Mouse (Mus musculus) natural killer cell, adult 2 months (primary cell): Measurements from ENCODE around the gene Cela3a.
"Not testable (repeated sequence)": the region's sequence is repeated elsewhere in the genome, so short reads cannot be mapped to it uniquely, and the experiment has no call there.

Experiments used
- DNase-seq, 2 experiments: peaks; one replicate each; pipeline ENCODE4 v3.0.0; 2022; ENCODE audit warnings: low spot score in 2 of 2

The Cela3a gene

DNA sequence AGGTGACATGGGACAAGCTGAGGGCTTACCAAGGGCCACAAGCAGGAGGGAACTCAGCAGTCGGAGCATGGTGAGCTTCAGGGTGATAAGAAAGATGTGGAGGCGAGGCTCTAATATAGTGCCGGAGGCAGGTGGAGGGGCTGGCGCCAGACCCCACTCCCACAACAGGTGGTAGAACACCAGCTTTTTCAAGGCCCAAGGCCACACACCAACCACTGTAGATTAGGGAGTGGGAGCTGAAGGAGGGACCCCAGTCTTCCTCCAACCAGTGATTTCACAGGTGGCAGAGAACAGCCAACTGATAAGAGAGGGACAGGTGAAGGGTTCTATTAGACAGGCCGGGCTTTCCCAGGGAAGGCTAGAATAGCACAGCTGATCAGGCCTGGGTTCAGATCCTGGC is at the start of gene Cela3a:
Gene Cela3a, minus strand, starts transcription at position 101 of the 400 bp plus-strand sequence.
- DNase-seq, result no peak

DNA sequence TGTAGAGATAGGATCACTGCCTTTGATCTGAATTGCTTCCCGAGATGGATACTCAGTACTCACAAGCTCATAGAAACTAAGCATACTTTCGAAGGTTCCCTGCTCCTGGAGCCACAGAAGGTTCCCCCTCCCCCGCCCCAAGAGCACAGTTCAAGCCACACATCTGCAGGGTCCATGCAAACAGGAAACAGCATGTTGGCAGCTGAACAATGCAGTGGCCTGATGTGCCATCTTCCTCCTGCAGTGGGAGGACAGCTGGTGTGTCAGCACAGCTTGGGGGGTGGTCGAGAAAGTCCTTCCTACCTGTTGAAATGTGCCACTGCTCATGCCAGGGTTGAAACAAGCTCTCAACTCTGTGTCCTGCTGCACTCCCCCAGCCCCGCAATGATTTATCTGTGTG is 49.3 kb upstream of the Cela3a start:
- DNase-seq, result no peak

DNA sequence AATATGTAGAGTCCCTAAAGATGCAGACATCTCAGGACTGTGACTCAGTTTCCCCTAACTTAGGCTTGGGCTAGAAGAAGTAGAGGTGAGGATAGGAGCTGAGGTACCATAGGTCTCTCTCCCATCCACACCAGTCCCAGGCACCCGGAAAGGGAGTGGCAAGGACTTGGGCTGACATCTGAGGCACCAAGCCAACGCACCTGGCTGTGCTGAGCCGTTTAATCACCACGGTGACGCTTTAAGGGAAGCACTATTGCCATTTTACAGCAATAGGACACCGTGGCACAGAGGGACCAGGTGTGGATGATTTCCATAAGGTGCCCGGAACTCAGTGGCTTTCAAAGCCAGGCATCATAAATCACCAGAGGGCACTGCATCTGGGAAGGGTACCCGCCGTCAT is 48.7 kb upstream of the Cela3a start:
- no peak for DNase-seq

DNA sequence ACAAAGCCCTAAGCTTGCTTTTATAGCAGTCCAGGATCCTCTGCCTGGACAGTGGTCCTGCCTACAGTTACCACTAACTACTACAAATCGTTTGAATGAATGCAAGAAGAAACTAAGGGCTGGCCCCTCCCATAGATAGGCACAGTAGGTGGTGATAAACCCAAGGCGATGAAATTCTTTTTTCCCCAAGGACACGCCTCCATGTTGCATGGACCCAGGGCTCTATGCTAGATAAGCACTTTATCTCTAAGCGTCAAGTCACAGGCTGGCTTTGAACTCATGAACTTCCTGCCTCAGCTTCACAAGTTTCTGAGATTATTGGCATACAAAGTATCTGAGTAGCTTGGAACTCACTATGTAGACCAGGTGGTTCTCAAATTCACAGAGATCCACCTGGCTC is 47.7 kb upstream of the Cela3a start:
- DNase-seq, result no peak

DNA sequence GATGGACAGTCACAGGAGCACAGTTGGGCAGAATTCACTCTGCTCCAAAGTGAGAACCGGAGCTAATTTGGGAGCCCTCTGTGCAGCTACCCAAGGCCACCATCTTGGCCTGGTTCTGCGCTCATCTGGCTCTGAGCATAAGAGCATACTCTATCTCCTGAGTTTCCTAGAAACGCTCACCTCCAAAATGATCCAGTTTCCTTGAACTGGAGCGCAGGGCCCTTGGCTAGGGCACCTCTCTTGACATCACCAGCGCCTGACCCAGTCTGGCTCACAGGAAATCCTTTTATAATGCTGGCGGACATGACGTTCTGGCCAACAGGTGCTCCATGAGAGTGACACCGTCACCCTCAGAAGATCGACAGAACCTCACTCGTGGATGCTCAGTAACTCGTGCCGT is 47.0 kb upstream of the Cela3a start:
- no peak for DNase-seq

DNA sequence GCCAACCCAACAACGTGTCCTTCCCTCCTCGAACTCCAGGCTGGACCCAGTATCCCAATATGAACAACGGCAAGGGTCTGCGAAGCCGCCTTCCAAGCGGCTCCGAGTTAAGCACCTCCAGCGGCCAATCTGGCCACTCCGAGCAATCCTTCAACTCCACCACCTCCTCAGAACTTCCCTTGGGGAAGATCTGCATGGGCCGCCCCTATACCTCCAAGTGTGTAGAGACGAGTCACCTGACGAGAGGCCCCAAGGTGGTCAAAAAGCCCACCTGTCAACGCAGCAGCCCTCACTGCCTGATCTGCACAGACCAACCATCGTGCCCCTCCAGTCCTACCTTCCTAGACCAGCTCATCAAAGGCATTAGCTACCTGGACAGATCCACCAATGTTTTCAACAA is 45.0 kb upstream of the Cela3a start:
- no peak for DNase-seq

DNA sequence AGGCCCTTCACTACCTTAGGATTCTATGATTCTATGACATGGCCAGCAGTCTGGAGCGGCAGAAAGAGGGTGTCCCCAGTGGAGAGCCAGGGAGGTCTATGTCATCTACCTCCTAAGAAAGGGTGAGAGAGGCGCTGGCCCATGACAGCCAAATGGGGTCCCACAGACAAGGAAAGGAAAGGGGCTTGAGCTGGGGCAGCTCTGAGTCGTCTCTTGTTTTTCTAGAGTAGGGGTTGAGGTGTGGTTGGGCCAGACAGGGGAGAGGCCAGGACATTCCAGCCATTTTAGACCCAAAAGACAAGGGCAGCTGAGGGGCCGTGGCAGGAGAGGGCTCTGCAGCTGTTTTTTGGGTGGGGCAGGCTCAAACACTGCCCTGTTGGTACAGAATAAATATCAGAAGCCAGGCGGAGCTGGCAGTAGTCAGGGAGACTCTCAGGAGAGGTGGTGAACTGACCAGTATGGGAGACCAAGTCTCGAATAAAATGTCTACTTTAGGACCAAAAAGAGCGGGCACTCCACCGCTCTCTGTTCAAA is 43.7 kb upstream of the Cela3a start, which contains the start of gene 1700013G24Rik:
Gene 1700013G24Rik, plus strand, starts transcription at position 51 of the 534 bp plus-strand sequence.
- no peak for DNase-seq

DNA sequence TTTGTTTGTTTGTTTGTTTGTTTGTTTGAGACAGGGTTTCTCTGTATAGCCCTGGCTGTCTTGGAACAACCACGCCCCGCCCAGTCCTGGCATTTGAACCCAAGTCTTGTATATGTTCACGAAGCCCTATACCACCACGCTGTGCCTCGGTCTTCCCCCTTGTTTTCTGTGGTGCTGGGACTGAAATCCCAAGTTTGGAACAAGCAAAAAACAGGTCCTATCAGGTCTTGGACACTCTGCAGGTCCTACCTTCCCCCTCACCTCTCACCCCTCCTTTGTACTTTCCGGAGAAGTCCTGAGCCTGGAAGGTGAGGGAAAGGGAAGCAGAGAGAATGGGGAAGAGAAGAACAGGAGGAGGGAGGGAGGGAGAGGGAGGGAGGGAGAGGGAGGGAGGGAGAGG is 42.6 kb upstream of the Cela3a start:
- no peak for DNase-seq

DNA sequence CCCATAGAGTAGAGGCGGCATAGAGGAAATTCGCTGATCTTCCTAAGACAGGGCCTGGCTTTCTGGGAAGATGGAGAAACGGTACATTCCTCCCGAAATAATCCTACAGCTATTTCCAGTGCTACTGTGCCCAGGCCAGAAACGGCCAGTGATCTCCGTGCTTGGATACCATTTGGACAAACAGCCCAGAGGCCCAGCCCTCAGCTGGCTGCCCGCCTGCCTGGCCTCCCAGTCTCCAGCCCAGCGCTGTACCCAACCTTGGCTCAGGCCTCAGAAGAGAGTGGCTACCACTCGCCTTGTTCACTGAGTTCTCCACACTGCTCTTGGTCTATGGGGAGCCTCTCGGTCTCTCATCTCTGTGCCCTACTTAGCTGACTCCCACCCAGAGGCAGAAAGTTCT is 40.1 kb upstream of the Cela3a start:
- DNase-seq, result no peak

DNA sequence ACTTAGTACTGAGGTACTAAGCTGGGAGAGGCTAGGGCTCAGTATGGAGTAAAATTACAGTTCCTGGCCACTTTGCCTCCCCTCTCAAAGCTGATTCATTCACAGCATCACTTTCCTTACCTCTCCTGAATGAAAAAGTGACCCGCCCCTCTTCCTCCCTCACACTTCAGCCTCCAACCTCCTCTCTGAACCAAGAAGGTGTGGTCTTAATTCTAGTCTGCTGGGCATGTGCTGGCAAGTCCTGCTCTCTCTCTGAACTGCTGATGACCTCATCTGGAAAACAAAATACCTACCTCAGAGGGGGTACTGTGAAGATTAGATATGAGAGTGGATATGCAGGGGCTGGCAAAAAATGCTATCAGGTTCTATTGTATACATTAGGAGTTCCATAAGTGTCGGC is 39.5 kb upstream of the Cela3a start:
- no peak for DNase-seq

DNA sequence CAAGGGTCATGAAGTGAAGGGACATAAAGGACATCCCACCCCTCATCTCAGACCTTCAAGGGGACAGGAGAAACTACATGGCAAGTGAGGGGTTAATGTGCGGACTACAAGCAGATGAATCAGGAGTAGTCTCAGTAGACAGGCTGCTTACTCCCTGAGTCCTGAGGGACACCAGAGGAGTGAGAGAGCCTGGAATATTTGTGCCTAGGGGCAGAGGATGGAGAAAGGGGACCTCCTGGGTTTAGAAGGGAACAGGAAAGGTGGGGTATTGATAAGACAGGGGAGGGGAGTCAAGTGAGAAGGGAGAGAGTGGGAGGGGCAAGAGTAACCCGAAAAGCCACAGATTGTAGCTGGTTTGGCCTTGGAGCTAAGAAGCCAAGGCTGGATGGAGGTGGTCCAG is 39.0 kb upstream of the Cela3a start:
- no peak for DNase-seq

DNA sequence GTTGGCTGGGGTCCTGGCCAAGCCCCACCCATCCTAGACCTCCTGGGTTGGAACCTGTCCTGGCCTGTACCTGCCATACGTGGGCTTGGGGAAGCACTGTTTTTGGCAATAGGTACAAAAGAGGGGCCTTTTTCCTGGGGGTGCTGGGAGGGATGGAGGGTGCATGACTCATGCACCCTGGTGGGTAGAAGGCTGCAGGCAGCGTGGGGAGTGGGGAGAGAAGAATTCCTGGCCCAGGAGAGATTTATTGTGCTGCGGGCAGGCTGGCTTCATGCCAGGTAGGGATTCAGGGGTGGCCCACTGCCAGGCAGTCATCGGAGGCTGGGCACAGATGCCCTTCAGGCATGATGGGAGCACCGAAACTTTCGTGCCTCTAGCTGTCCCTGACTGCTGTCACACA is 38.6 kb upstream of the Cela3a start:
- DNase-seq, result no peak

DNA sequence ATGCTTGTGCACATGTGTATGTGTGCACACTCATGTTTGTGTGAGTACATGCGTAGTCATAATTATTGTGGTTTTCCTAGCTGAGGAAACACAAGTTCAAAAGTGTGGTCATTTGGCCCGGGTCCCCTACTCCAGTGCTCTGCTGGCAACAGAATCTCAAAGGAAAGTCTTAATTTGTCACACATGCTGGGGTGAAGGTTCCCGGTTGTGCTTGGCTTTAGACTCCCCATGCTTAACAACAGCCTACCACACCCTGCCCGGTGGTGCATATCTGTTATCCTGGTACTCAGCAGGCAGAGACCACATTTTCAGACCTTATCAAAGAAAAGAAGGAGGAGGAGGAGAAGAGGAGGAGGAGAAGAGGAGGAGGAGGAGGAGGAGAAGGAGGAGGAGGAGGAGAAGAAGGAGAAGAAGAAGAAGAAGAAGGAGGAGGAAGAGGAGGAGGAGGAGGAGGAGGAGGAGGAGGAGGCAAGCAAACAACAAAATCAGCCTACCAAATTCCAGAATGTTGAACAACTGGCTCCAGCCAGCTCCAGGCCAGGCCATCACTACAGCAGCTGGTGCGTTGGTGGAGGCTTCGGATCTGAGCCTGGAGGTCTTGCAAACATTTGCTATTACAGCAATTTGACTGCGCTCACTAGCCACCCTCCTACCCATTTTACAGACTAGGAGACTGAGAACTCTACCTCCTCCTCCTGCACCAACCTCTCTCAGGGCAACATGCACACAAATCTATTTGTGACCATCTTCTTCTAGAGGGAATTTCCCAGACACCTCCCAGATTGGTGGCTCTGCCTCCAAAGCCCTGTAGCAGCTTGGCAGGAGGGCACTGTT is 38.0 kb upstream of the Cela3a start:
- DNase-seq, result no peak

DNA sequence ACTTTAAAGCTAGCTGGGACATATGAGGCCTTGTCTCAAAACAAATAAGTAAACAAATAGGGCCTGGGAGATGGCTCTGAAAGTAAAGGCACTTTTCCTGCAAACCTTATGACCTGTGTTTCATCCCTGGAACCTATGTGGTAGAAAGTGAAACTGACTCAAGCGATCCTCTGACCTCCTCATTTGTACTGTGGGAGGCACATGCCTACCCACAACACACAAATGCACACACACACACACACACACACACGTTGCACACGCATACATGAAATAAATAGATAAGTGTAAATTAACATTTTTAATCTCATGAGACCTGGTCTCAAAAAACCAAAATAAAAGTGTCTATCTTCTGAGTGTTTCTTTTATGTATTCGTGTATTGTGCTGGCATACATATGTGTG is 36.3 kb upstream of the Cela3a start:
- DNase-seq, result no peak

DNA sequence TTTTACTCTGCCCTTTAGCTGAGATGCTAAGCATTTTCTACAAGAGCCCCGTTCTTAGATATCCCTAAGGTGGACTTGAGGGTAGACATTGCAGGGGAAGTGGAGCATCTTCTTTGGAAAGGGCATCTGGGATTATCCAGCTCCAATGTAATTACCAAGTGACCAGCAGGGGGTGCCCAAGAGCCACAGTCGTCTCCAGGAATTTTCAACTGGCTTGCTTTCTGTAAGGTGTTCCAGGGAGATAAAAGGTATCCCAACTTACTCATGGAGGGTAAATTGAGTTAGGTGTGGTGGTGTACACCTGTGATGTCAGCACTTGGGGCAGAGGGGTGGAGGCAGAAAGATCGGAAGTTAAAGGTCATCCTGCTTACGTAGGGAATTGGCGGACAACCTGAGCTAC is 34.0 kb upstream of the Cela3a start:
- DNase-seq, result peak in 1 of 2 experiments; percentile 28

DNA sequence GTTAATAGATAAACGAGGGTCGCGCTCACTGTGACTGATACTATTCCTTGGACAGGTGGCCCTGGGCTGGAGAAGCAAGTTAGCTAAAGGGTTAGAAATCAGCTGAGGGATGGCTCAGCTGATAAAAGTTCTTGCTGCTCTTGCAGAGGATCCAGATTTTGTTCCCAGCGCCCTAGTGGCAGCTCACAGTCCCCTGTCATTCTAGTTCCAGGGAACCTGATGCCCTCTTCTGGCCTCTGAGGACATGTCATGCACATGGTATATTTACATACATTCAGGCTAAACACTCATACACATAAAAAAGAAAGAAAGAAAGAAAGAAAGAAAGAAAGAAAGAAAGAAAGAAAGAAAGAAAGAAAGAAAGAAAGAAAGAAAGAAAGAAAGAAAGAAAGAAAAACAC is 31.7 kb upstream of the Cela3a start:
- DNase-seq, result no peak

DNA sequence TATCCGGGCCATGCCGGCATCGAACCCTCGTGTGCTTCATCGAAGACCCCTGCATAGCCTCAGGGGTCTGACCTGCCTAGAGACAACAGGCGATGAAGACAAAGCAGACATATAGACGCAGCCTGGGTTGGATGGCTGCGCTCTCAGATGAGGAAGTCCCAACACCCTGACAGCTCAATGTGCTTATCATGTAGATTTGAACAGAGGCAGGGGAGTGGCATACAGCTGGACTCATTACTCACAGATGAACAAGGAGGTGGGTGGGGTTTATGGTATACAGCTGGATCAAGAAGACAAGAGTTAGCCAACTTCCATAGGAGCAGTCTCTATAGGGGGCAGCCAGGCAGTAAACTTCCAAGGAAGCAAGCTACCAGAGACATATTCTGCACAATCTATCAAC is 29.3 kb upstream of the Cela3a start:
- no peak for DNase-seq

DNA sequence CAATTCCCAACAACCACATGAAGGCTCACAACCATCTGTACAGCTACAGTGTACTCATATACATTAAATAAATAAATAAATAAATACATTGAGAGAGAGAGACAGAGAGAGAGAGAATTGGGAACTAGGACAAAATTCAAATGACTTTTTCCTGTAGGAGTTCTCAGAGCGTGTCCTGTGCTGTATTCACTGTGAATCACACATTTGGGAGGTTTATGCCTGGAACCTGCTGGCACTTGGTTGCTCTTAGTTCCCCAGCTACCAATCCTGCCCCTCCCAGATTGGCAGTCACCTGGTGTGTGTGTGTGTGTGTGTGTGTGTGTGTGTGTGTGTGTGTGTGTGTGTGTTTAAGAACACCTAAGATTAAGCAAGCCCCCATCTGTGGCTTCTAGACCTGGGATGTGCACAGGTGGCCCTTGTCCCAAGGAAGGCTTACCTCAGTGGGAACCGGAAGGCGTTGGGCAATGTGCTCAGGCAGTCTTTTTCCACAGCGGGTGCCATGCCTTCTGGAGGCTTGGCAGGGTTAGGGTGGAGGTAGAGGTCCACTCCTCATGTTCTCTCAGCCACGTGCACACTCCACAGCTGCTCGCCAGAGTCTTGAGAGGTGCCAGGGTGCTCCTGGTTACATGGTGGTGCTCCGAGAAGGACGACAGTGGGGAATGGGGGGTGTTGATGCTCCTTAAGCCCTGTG is 27.5 kb upstream of the Cela3a start:
- no peak for DNase-seq

DNA sequence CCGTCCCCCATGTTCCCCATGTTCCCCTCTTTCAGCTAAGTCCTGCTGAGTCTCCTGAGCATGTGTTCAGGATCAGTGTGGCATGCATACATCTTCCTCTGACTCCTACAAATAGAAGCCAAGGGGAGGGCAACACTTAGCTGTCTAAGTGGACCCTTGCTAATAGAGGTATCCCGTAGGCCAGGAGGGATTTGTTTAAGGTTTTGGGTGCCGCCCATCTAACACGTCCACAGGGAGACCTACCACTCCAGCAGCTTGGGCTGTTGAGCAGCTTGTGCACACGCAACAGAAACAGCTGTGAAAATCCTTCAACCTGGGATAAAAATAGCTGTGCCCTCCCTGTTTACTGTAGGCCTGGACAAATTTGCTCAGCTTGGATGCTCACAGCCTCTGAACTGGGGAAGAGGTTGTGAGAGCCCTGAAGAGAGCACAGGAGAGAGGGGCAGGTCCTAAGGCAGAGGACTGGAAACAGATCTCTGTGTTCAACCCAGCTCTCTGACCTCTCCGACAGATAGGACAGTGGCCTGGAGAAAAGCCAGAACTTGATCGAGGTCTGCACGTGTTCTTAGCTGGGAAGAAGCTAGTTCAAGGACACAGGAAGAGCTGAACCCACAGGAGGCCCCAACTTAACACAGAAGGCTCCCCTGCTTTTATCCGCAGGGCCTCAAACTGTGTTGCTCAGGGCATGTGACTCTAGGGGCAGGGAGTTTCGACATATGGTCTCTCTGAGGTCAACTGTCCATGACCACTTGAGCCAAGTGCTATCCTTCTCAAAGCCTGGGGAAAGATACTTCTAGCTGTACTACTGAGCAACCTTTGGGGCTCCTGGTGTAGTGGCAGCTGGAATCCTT is 23.3 kb upstream of the Cela3a start:
- DNase-seq, result not testable (repeated sequence)

DNA sequence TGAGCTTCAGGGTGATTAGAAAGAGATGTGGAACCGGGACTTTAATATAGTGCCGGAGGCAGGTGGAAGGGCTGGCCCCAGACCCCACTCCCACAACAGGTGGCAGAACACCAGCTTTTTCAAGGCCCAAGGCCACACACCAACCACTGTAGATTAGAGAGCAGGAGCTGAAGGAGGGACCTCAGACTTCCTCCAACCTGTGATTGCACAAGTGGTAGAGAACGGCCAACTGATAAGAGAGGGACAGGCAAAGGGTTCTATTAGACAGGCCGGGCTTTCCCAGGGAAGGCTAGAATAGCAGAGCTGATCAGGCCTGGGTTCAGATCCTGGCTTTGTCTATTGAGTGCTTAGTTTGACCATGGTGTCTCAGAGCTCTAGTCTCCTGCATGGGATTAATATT is 20.9 kb upstream of the Cela3a start, which contains the start of gene Cela3b:
Gene Cela3b, minus strand, starts transcription at position 39 of the 400 bp plus-strand sequence.
- DNase-seq, result no peak

DNA sequence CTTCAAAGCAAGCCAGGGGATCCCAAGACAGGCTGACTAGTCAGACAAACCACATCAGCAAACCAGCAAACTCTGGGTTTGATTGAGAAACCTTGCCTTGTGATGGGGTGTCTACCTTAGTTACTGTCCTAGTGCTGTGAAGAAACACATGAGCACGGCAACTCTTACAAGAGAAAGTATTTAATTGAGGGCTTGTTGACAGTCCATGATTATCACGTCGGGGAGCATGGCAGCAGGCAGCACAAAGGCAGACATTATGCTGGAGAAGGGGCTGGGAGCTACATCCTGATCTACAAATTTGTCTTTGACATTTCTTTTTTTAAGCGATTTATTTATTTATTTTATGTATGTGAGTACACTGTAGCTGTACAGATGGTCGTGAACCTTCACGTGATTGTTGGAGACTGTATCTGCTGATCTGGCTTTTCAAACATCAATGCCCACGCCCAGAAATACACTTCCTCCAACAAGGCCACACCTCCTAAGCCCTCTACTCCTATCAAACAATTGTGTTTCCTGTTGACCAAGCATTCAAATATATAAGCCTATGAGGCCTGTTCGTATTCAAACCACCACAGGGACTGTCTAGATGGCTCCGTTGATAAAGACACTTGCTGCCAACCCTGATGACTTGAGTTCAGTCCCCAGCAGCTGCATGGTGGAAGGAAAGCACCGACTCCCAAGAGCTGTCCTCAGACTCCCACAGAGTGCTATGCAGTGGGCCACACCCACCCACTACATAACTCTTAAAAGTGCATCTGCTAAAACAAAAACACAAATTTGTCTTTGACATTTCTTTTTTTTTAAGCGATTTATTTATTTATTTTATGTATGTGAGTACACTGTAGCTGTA is 8.3 kb upstream of the Cela3a start:
- no peak for DNase-seq
